ENCODE assay signal across 15 mouse cellular contexts in the genomic region with DNA sequence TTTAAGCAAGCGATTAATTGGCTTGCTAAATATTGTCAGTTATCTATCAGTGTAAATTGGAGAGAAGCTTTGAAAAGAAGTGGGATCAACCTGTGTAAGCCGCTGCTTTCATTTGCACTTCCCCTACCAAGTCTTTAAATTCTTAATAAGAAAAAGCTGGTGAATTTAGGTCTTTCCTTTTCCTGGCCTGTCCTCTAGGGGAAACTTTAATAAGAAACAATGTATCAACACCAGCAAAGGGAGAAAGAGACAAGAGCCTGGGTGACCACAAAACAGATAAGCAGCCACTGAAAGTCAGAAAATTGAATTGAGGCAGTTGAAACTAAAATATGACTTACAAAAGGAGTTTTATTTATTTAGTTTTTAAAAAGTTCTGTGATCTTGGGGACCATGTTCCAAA. TPM values are rescaled to one million over a fixed set of nuclear protein-coding genes. Genes with fewer than 3 reads are reported as not detected.
"Had no signal": no experiment of that assay in that cellular context is flagged by ENCODE, and none has a peak within 500 bp of the region (broad histone marks: within the 10 kb centered on the region; RNA-seq: fewer than 3 reads in every experiment).

No protein-coding gene starts in this region.

- H3K9me3 ChIP-seq: limb, embryonic 15.5 days; liver, embryonic 12.5 days; midbrain, embryonic 12.5 days; neural tube, embryonic 12.5 days; stomach, embryonic 15.5 days had no signal

- ATAC-seq: liver, embryonic 12.5 days had no signal

- H3K4me2 ChIP-seq: limb, embryonic 15.5 days; liver, embryonic 12.5 days; lung, embryonic 14.5 days; stomach, embryonic 15.5 days had no signal

- H3K4me3 ChIP-seq: limb, embryonic 15.5 days; liver, embryonic 12.5 days; midbrain, embryonic 12.5 days; neural tube, embryonic 12.5 days; stomach, embryonic 15.5 days had no signal

- H3K36me3 ChIP-seq: limb, embryonic 15.5 days; liver, embryonic 12.5 days; midbrain, embryonic 12.5 days; neural tube, embryonic 12.5 days; stomach, embryonic 15.5 days had no signal

- DNase-seq: kidney, adult 18-20 months; kidney, postnatal 10 days; lung, embryonic 14.5 days; lung, postnatal 10 days; lung, postnatal 4 days; retina, postnatal 1 day; right cerebral cortex, postnatal 4 days; spleen, adult 18-20 months; thymus, postnatal 36 days had no signal

- H3K9ac ChIP-seq: limb, embryonic 15.5 days; liver, embryonic 12.5 days; lung, embryonic 14.5 days; midbrain, embryonic 12.5 days; neural tube, embryonic 12.5 days; stomach, embryonic 15.5 days had no signal

- H3K27ac ChIP-seq: limb, embryonic 15.5 days; liver, embryonic 12.5 days; midbrain, embryonic 12.5 days; neural tube, embryonic 12.5 days; stomach, embryonic 15.5 days had no signal

RNA-seq across cellular contexts. Expression of a gene that starts 4.9 kb away (rescaled TPM):
- total RNA-seq: megakaryocyte, adult 5-6 weeks had no signal
